Mouse (Mus musculus) spleen, adult 2 months (tissue): ENCODE results near the gene Fut8.

Experiments
- CTCF ChIP-seq: fragments of 200-500 bp; IDR thresholded peaks from 2 replicates; pipeline ENCODE4 v1.5.1; 2011; ENCODE audit warnings: mild to moderate bottlenecking, inconsistent platforms; ENCODE audit not compliant: insufficient read depth, insufficient read length, insufficient replicate concordance; ENCODE audit errors: extremely low read depth
- POLR2A ChIP-seq: fragments of 200-500 bp; IDR thresholded peaks from 2 replicates; pipeline ENCODE4 v1.6.1; 2011; ENCODE audit warnings: low read depth, low read length, inconsistent platforms

DNA sequence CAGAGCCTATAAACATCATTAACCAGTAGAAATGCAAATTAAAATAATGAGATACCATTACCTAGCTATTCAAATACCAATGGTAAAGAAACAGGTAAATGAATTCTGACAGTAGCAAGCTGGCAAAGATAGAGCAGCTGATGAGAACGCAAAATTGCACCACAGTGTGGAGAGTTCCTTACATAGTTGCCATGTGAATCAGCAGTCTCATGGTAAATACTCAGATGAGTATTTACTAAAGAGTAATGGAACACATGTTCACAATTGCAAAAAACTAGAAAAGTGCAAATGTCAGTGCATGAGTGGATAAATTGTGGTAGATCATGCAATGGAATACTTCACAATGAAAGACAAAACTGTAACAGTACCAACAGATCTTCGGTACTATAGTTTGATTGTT, 25.9 kb downstream of the Fut8 start:
- TF ChIP-seq POLR2A (no peak), CTCF (no peak)
